Mouse (Mus musculus) gastrocnemius, adult 2 months (tissue): Measurements from ENCODE around the gene Trim2. TPM values are rescaled to one million over a fixed set of nuclear protein-coding genes. Genes with fewer than 3 reads are reported as not detected.
A peak's percentile ranks its signal among the peaks of the same experiment; 100 is the strongest.

Experiments
- DNase-seq: peaks from one replicate; pipeline ENCODE4 v3.0.0; 2022
- H3K27ac ChIP-seq: fragments of 200-600 bp; 2 replicates; pipeline ENCODE4 v1.8.1; 2022; ENCODE audit warnings: mild to moderate bottlenecking
- H3K4me3 ChIP-seq: fragments of 200-600 bp; 2 replicates; pipeline ENCODE4 v1.8.1; 2022; ENCODE audit warnings: mild to moderate bottlenecking, moderate library complexity
- CTCF ChIP-seq: fragments of 200-600 bp; IDR thresholded peaks from 2 replicates; pipeline ENCODE4 v1.8.1; 2022; ENCODE audit warnings: antibody characterized with exemption, mild to moderate bottlenecking, moderate library complexity
- intact Hi-C: fragments of 180-260 bp; cut with DNase I; formaldehyde crosslinking; loops from one replicate; pipeline ENCODE4 v1.15.1; 2025
- total RNA-seq, 2 experiments: library from RNA; stranded (reverse); gene quantifications; 2 replicates each; pipeline ENCODE4 v1.2.3; 2021

The Trim2 gene
- total RNA-seq, 2 experiments from 2014 or later = 1.2 to 2.0 TPM

DNA sequence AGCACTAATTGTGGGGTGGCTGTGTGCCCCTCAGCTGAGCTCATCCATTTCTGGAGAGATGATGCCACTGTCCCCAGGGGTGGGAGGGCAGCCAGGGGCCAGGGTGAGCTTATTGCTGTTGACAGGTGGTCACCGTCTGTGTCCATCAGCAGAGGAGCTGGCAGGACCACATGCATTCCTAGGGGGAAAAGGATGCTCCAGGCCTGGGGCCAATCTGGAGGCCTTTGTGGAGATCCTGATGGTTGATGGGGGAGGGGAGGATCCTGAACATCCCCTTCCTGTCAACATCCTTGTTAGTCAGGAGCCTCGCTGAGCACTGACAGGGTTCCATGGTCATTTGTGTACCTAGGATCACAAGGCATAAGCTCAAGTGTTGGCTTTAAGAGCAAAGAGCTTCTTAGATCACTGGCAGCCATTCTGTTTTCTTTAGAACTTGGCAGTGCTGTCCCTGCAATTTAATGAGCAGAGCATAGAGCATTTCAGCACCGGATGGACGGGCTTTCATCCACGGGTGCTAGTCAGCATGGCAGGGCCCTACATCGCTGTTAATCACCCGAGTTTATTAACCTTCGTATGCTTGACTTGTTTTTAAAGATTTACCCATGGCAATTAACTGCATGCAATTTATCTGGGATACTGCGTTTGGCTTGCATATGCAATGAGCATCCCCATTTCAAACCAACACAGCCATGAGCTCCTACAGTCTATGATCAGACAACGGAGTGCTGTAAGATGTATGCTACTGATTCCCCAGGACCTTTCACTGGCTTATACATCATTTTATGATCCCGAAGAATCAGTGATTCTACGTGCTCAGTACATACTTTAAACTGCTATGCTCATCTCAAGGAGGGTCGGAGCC is 105.9 kb downstream of the Trim2 start:
- DNase-seq = peak; percentile 56
- intact Hi-C loops = no loop called here
- H3K4me3 ChIP-seq = no peak overlapping the region
- TF ChIP-seq CTCF = no peak
- H3K27ac ChIP-seq = no peak overlapping the region

DNA sequence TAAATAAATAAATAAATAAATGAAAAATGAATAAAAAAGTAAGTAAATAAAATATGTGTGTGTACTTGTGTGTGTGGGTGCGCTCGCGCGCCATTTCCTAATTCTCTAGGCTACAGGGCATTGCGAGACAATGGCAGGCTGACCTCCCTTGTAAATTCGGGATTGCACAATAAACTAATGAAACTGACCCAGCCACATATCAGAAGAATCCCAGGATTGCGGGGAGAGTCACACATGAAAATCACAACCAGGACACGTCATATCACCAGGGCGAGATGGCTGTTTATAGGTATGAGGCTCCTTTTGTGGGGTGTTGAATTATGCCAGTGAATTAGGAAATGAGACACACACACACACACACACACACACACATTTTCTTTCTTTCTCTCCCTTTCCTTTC is 107.2 kb downstream of the Trim2 start:
- Histone ChIP-seq H3K4me3 (no peak overlapping the region), H3K27ac (no peak overlapping the region)
- DNase-seq = no peak
- intact Hi-C loops = no loop called here
- no peak for TF ChIP-seq CTCF

- TF ChIP-seq CTCF = no peak
- no peak for DNase-seq
- intact Hi-C loops = no loop called here
- Histone ChIP-seq H3K27ac (no peak overlapping the region), H3K4me3 (no peak overlapping the region)
Observed at GRCm38 (mm10) chr3:84198229-84198628, 108.4 kb downstream of the Trim2 start.

- no peak for TF ChIP-seq CTCF
- Histone ChIP-seq H3K4me3 (no peak overlapping the region), H3K27ac (no peak overlapping the region)
- no peak for DNase-seq
- intact Hi-C loops = loop anchor here (5.0 kb wide), 1 partner anchor 33 kb away; no protein-coding TSS in a partner anchor
Observed at GRCm38 (mm10) chr3:84193881-84194280, 112.8 kb downstream of the Trim2 start.

DNA sequence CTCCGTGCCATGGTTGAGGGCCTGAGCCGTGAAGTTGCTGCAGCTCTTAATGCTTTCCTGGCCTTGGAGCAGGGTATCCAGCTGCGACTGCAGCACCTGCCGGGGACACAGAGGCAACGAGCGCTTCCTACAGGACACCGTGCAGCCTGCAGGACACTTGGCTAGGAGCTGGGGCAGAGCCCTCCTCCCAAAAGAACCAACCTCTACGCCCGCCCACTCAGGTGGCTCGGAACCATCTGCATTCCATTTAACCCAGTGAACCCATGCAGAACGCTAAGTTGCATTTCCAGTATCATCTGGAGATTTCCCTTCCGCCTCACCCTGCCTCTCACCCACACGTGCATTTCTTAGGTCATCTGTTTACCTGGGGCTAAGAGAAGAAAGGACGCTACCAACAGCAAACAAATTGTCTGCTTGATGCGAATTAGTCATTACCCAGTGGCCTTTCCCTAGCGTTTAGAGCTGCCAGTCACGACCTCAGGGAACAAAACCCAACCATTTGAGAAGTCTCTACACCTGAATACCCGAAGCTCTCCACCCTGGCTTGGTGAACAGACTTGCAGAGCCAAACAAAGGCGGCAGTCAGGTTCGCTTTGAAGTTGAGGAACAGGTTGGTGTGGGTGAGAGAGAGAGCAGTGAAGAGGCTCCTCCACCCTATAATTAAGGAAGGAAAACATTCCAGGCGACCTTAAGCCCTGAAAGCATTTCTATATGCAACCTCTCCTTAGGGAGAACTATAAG is 115.4 kb downstream of the Trim2 start:
- no peak for DNase-seq
- peak overlapping the region; percentile 70 for H3K4me3 ChIP-seq
- no peak overlapping the region for H3K27ac ChIP-seq
- no peak for TF ChIP-seq CTCF
- intact Hi-C loops = loop anchor here (5.0 kb wide), 1 partner anchor 36 kb away; no protein-coding TSS in a partner anchor

DNA sequence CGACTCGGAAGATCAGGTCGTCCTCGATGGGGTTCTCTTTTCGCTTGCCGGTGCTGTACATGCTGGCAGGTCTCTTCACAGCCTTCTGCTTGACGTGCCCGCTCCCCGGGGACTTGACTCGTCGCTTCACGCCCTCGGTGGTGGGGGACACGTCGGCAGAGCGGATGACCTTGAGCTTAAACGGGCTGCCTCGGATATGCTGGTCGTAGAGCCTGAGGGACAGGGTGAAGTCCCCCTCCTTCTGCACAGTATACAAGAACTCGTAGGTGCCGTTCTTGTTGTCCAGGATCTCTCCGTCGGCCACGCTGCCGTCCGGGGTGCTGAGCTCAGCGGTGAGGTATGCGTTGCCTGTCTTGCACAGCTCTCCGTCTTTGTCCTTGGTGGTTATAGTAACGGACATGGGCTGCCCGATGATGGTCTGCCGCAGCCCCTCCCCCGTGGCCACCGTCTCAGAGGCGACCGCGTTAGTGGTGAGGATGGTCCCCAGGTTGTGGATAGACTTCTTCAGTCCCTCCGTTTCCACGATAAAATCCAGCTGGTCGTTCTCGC is 116.1 kb downstream of the Trim2 start:
- TF ChIP-seq CTCF = no peak
- H3K27ac ChIP-seq = peak overlapping the region; percentile 28; the same call in 1 of the 2 replicates
- intact Hi-C loops = loop anchor here (5.0 kb wide), 1 partner anchor 37 kb away; no protein-coding TSS in a partner anchor
- DNase-seq = no peak
- peak overlapping the region; percentile 70 for H3K4me3 ChIP-seq

DNA sequence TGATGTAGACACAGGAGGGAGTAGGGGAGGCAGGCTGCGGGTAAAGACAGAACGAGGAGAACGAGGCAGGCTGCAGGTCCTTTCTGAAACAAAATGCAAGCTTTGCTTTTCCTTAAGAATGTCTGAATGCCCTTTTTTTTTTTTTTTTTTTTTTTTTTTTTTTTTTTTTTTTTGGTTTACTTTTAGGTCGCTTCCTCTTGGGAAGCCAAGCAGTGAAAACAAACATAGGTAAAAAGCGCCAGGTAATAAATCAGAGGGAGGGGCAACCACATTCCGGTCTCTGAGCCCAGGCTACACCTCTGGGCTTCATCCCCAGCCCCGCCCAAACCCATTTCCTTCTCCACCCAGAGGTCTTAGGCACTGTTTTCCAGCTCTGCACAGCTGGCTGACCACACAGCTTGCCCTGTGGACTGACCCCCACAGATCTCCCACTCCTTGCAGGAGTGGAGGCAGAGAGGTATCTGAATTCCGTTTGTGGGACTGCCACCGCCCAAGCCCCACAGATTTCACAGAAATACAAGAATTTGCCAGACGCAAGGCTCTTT is 117.0 kb downstream of the Trim2 start:
- intact Hi-C loops = loop anchor here (5.0 kb wide), 1 partner anchor 38 kb away; no protein-coding TSS in a partner anchor
- H3K27ac ChIP-seq = no peak overlapping the region
- no peak for DNase-seq
- no peak for TF ChIP-seq CTCF
- peak overlapping the region; percentile 70 for H3K4me3 ChIP-seq

- H3K4me3 ChIP-seq = no peak overlapping the region
- TF ChIP-seq CTCF = no peak
- H3K27ac ChIP-seq = no peak overlapping the region
- no peak for DNase-seq
- intact Hi-C loops = no loop called here
Observed at GRCm38 (mm10) chr3:84181717-84182116, 125.0 kb downstream of the Trim2 start.

- Histone ChIP-seq H3K27ac (no peak overlapping the region), H3K4me3 (no peak overlapping the region)
- intact Hi-C loops = no loop called here
- DNase-seq = no peak
- TF ChIP-seq CTCF = no peak
Observed at GRCm38 (mm10) chr3:84181102-84181501, 125.6 kb downstream of the Trim2 start.

- no peak for TF ChIP-seq CTCF
- no peak for DNase-seq
- Histone ChIP-seq H3K27ac (no peak overlapping the region), H3K4me3 (no peak overlapping the region)
- intact Hi-C loops = no loop called here
Observed at GRCm38 (mm10) chr3:84180304-84180703, 126.4 kb downstream of the Trim2 start.

- no peak for DNase-seq
- no peak overlapping the region for H3K27ac ChIP-seq
- no peak overlapping the region for H3K4me3 ChIP-seq
- TF ChIP-seq CTCF = no peak
- intact Hi-C loops = loop anchor here (10.0 kb wide), 1 partner anchor 367 kb away; no protein-coding TSS in a partner anchor
Observed at GRCm38 (mm10) chr3:84177834-84178233, 128.8 kb downstream of the Trim2 start.
